Mouse (Mus musculus) cerebellum, postnatal 25 days (tissue): Measurements from ENCODE around the gene Taok3.

Source experiments
- DNase-seq, 2 experiments: peaks; one replicate each; pipeline ENCODE4 v3.0.0; 2021; ENCODE audit warnings: mixed read lengths in 2 of 2

Gene Taok3

DNA sequence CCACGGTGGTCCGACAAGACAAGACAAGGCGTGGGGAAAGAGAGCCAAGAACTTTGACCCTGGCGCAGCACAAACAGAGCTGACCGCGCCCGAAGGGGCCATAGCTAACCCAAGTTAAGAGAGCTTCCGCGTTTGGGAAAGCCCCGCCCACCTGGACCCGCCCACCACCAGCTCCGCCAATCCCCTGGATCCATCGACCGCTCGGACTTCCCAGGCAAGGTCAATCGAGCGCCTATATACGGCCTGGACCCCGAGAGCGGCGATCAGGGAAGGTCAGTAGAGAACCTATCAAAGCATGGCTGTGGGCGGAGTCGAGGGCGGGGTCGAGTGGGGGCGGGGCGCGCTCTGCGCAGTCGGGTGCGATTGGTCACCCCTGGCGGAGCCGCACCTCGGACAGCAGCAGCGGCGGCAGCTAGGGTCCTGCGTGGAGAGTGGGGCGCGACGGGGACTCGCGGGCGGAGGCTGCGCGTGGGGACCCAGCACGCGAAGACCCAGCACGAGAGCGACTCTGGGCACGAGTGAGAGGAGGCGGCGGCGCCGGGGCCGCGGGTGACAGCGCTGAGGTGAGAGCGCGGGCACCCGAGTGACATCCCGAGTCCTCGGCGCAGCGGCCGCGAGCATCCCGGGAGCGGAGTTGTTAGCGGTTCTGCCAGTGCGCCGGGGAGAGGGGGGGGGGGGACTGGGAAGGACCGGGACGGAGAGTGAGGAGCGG, at the start of gene Taok3:
Taok3 (plus strand) TSS at position 353 of the 712 bp plus-strand sequence.
- peak; percentile 98 to 100 for DNase-seq

- DNase-seq, result peak in 1 of 2 experiments; percentile 52
Observed at GRCm38 (mm10) chr5:117087718-117088117, 32.2 kb upstream of the Taok3 start.

DNA sequence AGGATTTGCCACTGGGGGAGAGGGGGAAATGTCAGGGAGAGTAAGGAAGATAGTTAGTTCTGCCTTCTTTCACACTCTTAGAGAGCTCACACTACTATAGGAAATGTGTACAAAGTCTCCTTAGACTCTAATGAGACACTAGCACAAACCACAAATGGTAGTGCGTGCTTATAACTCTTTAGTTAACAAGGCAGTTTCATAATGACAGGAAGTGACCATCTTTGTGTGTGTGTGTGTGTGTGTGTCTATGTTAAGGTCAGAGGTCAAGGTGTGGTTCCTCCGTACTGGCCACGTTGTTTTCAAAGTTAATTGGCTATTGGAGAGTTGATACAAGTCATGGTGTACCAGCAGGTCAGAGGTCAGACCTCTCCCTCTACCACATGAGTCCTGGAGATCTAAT, 30.8 kb upstream of the Taok3 start:
- DNase-seq, result no peak

DNA sequence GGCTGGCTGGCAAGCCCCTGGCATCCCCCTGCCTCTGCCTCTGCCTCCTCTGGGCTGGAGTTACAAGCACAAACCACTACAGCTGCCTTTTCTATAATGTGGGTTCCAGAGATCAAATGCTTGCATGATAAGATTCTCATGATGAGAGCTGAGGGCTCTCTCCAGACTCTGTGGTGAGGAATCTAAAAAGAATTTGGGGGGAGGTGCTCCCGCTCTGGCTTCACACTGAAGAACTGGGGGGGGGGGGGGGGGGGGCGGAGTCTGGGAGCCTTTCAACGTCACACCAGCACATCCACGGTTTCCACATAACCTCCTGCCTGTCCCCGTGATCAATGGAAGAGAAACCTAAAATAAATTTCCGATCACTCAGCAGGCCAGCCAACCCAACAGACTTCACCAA, 30.1 kb upstream of the Taok3 start:
- no peak for DNase-seq

GRCm38 (mm10) chr5:117094431-117094830, 25.5 kb upstream of the Taok3 start:
- DNase-seq, result peak; percentile 74 to 84

- peak; percentile 75 to 82 for DNase-seq
Observed at GRCm38 (mm10) chr5:117096716-117097115, 23.2 kb upstream of the Taok3 start.

- DNase-seq, result no peak
Observed at GRCm38 (mm10) chr5:117099008-117099407, 20.9 kb upstream of the Taok3 start.

GRCm38 (mm10) chr5:117099742-117100141, 20.2 kb upstream of the Taok3 start:
- DNase-seq, result peak in 1 of 2 experiments; percentile 28

GRCm38 (mm10) chr5:117103194-117103929, 16.6 kb upstream of the Taok3 start:
- peak; percentile 70 to 78 for DNase-seq

DNA sequence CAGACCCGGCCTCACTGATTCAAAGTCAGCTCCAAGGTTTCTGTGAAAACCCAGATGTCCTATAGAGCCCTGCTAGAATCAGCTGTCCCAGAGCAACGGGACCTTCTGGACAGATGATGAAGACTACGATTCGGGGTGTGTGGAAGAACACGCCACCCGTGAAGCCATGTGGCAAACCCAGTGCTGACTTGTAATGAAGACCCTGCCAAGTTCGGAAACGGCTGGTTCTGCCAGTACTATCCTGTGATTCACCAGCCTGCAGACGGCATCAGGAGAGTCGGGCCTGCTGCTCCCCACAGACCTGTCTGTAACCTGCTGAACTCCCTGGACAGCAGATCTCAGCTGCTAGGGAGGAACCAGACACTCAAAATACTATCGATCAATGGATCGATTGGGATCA, 15.6 kb upstream of the Taok3 start:
- peak; percentile 35 to 39 for DNase-seq

DNA sequence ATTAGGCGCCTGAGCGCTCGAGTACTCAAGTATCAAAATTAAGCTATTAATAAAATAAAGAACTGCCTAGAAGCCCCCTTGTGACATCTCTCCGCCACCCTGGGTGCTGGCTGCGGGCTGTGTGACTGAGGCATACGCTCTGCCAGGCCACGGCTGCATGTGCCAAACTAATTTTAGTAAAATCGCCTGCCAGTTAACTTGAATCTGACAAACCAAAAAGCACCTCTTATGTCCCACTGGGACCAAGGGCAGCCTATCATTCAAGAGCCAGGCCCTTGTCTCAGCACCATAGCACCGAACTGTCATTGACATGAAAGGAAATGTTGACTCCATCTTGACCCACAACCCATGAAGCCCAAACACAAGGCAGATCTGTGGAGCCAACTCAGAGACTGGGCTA, 14.2 kb upstream of the Taok3 start:
- peak; percentile 68 to 73 for DNase-seq

DNA sequence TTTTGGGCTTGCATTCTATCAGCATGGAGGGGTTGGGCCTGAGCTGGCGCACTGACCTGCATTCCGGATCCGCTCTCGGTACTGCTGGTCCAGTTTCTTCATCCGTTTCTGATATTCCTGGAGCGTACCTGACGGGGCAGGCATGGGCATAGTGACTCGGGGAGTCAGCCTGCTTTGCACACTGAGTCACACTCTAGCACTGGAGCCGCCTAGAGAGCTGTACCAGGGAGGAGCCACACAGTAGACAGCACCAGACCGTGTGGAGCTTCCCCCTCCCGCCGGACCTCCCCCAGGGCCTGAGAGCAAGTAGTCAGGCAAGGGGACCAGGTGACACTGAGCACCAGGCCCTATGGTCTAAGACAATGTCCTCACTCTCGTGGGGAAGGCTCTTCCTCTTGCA, 11.6 kb upstream of the Taok3 start:
- no peak for DNase-seq

DNA sequence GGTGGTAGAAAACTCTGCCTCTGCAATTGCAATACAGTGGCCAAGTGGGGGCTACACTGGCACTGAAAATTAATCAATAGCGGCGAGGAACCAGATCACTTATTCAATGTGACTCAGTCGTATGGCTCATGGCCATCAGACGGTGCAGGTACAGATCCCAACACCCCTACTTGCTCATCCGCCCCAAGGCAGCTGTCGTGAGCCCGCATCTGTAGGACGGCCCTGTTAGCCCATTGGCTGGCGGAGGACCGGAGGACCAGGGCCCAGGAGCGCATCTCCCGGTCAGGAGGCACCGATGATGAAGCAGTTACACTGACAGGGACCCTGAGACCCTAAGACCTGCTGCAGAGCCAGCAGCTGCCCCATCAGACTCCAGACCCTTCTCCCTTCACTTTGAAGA, 11.2 kb upstream of the Taok3 start:
- DNase-seq, result peak in 1 of 2 experiments; percentile 16

DNA sequence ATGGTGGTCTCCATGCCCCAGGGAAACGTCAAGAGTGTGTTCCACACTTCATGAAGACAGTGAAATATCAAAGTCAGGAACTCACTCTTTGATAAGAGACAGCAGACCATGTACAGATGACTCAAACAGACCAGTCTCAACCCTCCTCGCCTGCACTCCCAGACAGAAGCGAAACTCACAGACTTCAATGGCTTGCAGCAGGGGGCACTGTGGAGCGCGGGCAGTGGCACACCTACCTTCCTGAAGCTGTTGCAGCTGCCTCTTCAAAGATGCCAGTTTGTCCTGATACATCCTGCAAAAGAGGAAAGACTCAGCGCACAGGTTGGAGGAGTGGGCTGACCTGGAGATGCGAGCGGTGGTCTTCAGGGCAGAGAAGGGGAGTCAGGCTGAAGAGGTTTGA, 10.4 kb upstream of the Taok3 start:
- DNase-seq, result peak in 1 of 2 experiments; percentile 53

- DNase-seq, result no peak
Observed at GRCm38 (mm10) chr5:117111064-117111773, 8.7 kb upstream of the Taok3 start.

DNA sequence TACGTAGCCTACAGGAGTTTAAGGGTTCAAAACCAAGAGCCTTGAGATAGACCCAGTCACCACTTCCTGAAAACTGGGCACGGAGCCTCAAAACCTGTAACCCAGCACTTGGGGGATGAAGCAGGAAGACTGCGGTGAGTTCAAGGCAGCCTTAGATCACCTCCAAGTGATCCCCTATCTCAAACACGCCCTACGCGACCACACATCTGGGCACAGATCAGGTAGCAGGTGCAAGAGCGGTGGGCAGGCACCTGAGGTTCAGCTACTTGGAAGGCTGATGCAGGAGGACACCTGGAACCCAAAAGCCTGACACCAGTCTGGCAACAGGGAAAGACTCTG, 8.2 kb upstream of the Taok3 start:
- no peak for DNase-seq

DNA sequence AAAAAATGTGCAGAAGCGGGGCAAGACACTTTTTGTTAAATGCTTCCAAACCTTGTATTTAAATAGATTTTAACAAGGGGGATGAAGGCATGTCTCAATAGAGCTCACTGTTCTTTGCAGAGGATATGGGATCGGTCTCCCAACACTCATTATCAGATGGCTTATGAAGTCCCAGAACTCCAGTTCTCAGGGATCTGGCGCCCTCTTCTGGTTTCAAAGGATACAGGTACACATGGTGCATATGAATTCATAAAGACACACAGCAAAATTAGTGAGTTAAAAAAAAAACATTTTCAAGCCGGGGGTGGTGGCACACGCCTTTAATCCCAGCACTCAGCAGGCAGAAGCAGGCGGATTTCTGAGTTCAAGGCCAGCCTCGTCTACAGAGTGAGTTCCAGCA, 6.6 kb upstream of the Taok3 start:
- peak in 1 of 2 experiments; percentile 57 for DNase-seq

- peak; percentile 48 to 55 for DNase-seq
Observed at GRCm38 (mm10) chr5:117114581-117115192, 5.2 kb upstream of the Taok3 start.

DNA sequence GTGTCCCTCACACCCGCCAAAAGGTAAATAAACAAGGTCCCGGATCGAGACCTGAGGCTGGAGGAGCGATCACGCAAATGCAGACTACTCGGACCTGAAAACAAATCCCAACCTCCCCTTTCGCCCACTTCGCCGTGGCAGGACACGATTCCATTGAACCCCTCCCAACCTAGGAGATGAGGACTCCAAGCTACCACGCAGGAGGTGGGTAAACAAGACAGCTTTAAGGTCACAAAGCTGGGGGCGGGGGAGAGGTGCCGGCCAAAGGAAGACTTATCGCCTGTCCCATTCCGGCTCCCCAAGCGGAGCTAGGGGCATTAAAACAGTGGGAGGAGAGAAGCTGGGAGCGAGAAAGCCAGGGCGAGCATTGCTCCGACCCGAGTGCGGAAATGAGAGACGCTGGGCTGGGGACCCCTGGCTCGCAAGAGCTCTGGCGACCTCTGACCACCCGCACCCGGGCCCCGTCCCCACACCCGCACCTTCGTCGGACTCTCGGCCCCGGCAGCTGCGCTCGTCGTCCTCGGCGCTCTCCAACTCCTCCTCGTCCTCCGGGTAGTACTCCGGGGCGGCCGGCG, 4.6 kb upstream of the Taok3 start:
- peak in 1 of 2 experiments; percentile 66 for DNase-seq

DNA sequence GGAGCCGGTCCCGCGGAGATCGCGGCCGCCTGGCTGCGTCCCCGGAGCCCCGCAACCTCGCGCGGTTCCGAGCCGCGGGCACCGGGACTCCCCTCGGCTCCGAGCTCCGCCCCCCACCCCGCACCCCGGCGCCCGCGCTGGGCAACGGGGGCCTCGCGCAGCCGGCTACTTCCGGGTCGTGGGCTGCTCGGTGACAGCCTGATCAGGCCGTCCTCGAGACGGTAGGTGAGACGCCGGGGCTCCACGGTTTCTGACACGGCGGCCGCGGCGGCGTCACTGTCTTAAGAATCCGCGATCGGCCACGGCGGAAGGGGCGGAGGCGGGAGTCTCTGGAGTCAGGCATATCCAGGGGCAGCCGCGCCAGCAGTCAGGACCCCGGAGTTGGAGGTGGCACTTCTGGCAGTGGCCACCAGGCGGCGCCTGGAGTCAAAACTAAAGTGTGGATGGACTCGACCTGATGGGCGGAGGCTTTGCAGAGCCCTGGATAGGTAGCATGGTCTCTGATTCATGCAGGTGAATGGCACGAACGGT, 4.0 kb upstream of the Taok3 start, which contains the start of gene Suds3:
Suds3 (minus strand) TSS at position 278 of the 531 bp plus-strand sequence.
- peak; percentile 99 to 100 for DNase-seq

DNA sequence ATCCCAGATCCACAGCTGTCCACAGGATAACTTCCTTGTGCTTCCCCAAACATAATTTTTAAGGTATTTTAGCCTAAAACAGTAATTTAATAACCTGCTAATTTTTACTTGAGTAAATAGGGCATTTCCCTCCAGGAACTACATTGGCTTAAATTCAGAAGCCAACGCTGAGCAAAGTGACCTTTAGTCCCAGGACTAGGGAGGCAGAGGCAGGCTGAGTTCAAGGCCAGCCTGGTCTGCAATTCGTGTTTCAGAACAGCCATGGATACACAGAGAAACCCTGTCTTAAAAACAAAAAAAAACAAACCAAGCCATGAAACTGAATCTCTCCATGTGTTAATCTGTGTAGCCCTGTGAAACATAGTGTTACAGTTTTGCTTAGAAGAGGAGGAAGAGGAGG, 3.3 kb upstream of the Taok3 start:
- DNase-seq, result no peak

DNA sequence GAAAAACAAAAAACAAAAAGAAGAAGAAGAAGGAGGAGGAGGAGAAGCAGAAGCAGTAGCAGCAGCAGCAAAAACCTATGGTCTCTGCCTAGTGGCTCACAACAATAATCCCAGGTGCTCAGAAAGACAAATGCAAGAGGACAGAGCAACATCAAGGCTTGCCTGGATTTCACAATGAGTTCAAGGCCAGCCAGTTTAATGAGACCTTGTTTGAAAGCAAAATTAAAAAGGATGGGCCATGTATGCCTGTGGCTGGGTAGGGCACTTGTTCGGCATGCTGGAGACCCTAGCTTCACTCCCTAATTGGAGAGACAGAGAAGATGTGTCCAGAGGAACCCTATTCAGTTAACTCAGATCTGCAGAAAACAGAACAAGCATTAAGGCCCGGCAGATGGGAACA, 2.7 kb upstream of the Taok3 start:
- DNase-seq, result no peak

- DNase-seq, result no peak
Observed at GRCm38 (mm10) chr5:117117716-117118115, 2.2 kb upstream of the Taok3 start.
